ENCODE assay signal across 12 mouse cellular contexts in the genomic region with DNA sequence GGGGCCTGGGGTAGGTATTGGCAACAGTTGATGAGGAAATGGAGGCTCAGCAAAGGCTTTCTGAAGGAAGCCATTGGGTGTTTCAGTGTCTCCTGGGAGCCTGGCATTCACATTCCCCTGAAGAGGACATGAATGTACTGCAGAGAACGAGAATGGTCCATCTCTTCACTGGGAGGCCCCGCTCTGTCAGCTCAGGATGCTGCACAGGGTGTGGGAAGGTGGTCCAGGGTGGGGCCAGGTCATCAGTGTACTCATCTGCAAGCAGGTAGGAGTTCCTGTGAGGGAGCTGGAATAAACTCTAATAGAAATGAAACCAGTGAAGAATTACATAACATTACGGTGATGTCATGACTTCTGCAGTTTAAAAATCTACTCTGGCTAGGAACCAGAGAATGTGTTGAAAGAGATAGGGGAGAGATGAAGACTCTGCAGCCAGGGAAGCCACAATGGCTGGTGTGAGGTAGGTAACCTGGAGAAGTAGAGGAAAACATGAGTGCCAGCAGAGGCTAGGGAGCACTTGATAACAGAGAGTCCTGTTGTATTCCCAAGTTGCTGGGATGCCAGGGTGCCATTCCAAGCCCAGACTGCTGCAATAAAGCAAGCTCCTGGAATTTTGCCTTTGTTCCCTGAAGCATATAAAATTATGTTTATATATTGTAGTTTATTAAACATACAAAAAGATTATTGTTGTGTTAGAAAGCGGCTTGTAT. TPM values are rescaled to one million over a fixed set of nuclear protein-coding genes. Genes with fewer than 3 reads are reported as not detected.
A peak's percentile ranks its signal among the peaks of the same experiment; 100 is the strongest.
DNase-seq lines count a peak whose midpoint lies in the region; ATAC-seq and TF ChIP-seq lines count a peak whose summit lies in the region.
"Had no signal": no experiment of that assay in that cellular context is flagged by ENCODE, and none has a peak within 500 bp of the region (broad histone marks: within the 10 kb centered on the region; RNA-seq: fewer than 3 reads in every experiment).

No protein-coding gene starts in this region.

- H3K27me3 ChIP-seq in lung, embryonic 16.5 days (ENCODE audit: control insufficient read depth, insufficient read depth, low read depth, low read length): no peaks in the 10 kb centered on the region
- no peaks in the 10 kb centered on the region for H3K27me3 ChIP-seq in midbrain, embryonic 16.5 days (ENCODE audit: control insufficient read depth, insufficient read depth, low read depth, low read length)

- no peaks in the 10 kb centered on the region for H3K9me3 ChIP-seq in lung, embryonic 16.5 days (ENCODE audit: control insufficient read depth, low read length)
- H3K9me3 ChIP-seq in midbrain, embryonic 16.5 days (replicated peaks; ENCODE audit: control insufficient read depth, low read length, poor library complexity, severe bottlenecking): no peaks in the 10 kb centered on the region

- peak; percentile 14 to 18 for DNase-seq in heart, adult 18-20 months
- no peak for DNase-seq in heart, postnatal 25 days (ENCODE audit: low spot score)
- DNase-seq in lung, adult 2 months: no peak
- no peak for DNase-seq in gastrocnemius, postnatal 14 days
- DNase-seq in right cerebral cortex, postnatal 14 days: no peak
- DNase-seq: kidney, adult 2 months; thymus, postnatal 14 days had no signal

- H3K9ac ChIP-seq in lung, embryonic 16.5 days (ENCODE audit: low read length): no peak overlapping the region
- H3K9ac ChIP-seq in midbrain, embryonic 16.5 days (ENCODE audit: low read depth, low read length): no peak overlapping the region

- 69% methylated on average over 4 of the region's 4 CpGs for WGBS in lung, embryonic 16.5 days
- 59% methylated on average over 4 of the region's 4 CpGs for WGBS in lung, adult 2 months
- 84% methylated on average over 4 of the region's 4 CpGs for WGBS in midbrain, embryonic 16.5 days

- H3K36me3 ChIP-seq in lung, embryonic 16.5 days (ENCODE audit: control insufficient read depth, insufficient read depth, low read length): no peaks in the 10 kb centered on the region
- H3K36me3 ChIP-seq in midbrain, embryonic 16.5 days (ENCODE audit: control insufficient read depth, insufficient read depth, low read length): no peaks in the 10 kb centered on the region

- TF ChIP-seq CTCF in lung, adult 2 months (IDR thresholded peaks at IDR 0.05; ENCODE audit: insufficient read depth, low read length): no peak

- no peak overlapping the region for H3K27ac ChIP-seq in lung, embryonic 16.5 days (ENCODE audit: low read length)
- H3K27ac ChIP-seq in midbrain, embryonic 16.5 days (ENCODE audit: low read length): no peak overlapping the region

- H3K4me2 ChIP-seq in lung, embryonic 16.5 days (ENCODE audit: low read depth, low read length): no peak overlapping the region
- H3K4me2 ChIP-seq in midbrain, embryonic 16.5 days (ENCODE audit: low read length): peak overlapping the region; percentile 22
- H3K4me2 ChIP-seq: heart, embryonic 11.5 days; liver, embryonic 11.5 days had no signal

- peak; percentile 54; the same call in 1 of the 2 replicates for ATAC-seq in lung, embryonic 16.5 days (ENCODE audit: low read depth)
- ATAC-seq in common myeloid progenitor, adult 5-6 weeks (replicated peaks; ENCODE audit: low read depth, poor library complexity, severe bottlenecking): peak; percentile 30; the same call in 1 of the 2 replicates
- ATAC-seq in midbrain, embryonic 16.5 days: peak; percentile 43

- H3K4me1 ChIP-seq in lung, embryonic 16.5 days (replicated peaks; ENCODE audit: control insufficient read depth, insufficient read depth, low read length): peaks cover 7% of the 10 kb centered on the region; the same call in 1 of the 2 replicates
- H3K4me1 ChIP-seq in lung, adult 2 months (ENCODE audit: control insufficient read depth, insufficient read depth, low read length): no peaks in the 10 kb centered on the region
- H3K4me1 ChIP-seq in midbrain, embryonic 16.5 days (ENCODE audit: control insufficient read depth, insufficient read depth, low read length): 0 out of 2 replicates have a peak, but pooled peaks cover 2% of the 10 kb centered on the region

- intact Hi-C loops in heart, postnatal 25 days (cut with DNase I): loop anchor here (5.0 kb wide), 1 partner anchor 66 kb away; no protein-coding TSS in a partner anchor
- intact Hi-C loops in gastrocnemius, postnatal 14 days (cut with DNase I; ENCODE audit: low total_unique reads): no loop called here

- H3K4me3 ChIP-seq in lung, embryonic 16.5 days (ENCODE audit: low read length): no peak overlapping the region
- no peak overlapping the region for H3K4me3 ChIP-seq in lung, adult 2 months (replicated peaks; ENCODE audit: extremely low read depth, low read depth, low read length)
- no peak overlapping the region for H3K4me3 ChIP-seq in midbrain, embryonic 16.5 days (ENCODE audit: low read depth, low read length)

- no peak for TF ChIP-seq POLR2A in lung, adult 2 months (IDR thresholded peaks at IDR 0.05; ENCODE audit: borderline replicate concordance, extremely low read depth, low read depth, low read length)

RNA-seq across cellular contexts. Expression of a gene that starts 3.3 kb away (rescaled TPM):
- not detected for total RNA-seq in heart, adult 18-20 months (2021)
- total RNA-seq in heart, postnatal 25 days (2021): not detected
- not detected in 2 replicates for polyA plus RNA-seq in lung, embryonic 16.5 days (2015; fragmentation: Nextera tagmentation; extraction: Ambion mirVana)
- not detected in 2 replicates for polyA plus RNA-seq in lung, adult 2 months (2012; rRNA removed)
- not detected in 2 replicates for total RNA-seq in common myeloid progenitor, adult 5-6 weeks (2017)
- polyA plus RNA-seq in midbrain, embryonic 16.5 days (2015; fragmentation: Nextera tagmentation; extraction: Ambion mirVana): 0.18 TPM in 1 of 2 replicates, not detected in the other
- not detected for total RNA-seq in gastrocnemius, postnatal 14 days (2021)
- polyA plus RNA-seq: heart, embryonic 11.5 days; kidney, adult 2 months; liver, embryonic 11.5 days had no signal

Comparison
In these comparisons a context has a peak if more than half of its experiments do, and no peak if none do; other contexts are left out.
1. DNase-seq: peak in heart, adult 18-20 months (2 of 2); none in heart, postnatal 25 days (single experiment), lung, adult 2 months (single experiment), gastrocnemius, postnatal 14 days (single experiment) and right cerebral cortex, postnatal 14 days (single experiment).
2. Peak in every context shown above with its lines, with median percentiles within 50 percentile points of each other: ATAC-seq.